Mouse (Mus musculus): ENCODE measurements around the gene Msmo1. TPM values are rescaled to one million over a fixed set of nuclear protein-coding genes. Genes with fewer than 3 reads are reported as not detected.

The Msmo1 gene
- total and polyA plus RNA-seq, 3 experiments = 50.6 to 359 (median 107) TPM

GRCm38 (mm10) chr8:64738916-64739315 lies 5.3 kb upstream of the Msmo1 start:
- H3K27me3 ChIP-seq (replicated peaks) = no peaks in the 10 kb centered on the region
- no peak for DNase-seq (ENCODE audit: extremely low read depth)
- no peaks in the 10 kb centered on the region for H3K79me2 ChIP-seq (replicated peaks; ENCODE audit: control insufficient read depth, extremely low read depth, insufficient read depth, poor library complexity, severe bottlenecking)
- peaks cover 3 to 19% of the 10 kb centered on the region in 2 experiments for H3K36me3 ChIP-seq (replicated peaks in 1 of 2; ENCODE audit: control insufficient read depth in 1 of 2, insufficient read depth in 1 of 2, low read length in 1 of 2)
- H3K27ac ChIP-seq (ENCODE audit: insufficient read depth, low read depth) = no peak overlapping the region
- in situ Hi-C loops (cut with MboI; ENCODE audit: low pct_ligation_motif_present, low pct_unique_long_range_greater_than_20kb, low sequenced_read_pairs) (loop anchor here (10.0 to 25.0 kb wide), 2 partner anchors 96 to 198 kb away; partner anchors contain the start of gene Tmem192), dilution Hi-C loops (cut with MboI; ENCODE audit: extremely low pct_ligation_motif_present, extremely low pct_unique_long_range_greater_than_20kb, low sequenced_read_pairs) (no loop called here)
- H3K4me2 ChIP-seq (ENCODE audit: insufficient read depth, low read depth, poor library complexity, severe bottlenecking) = no peak overlapping the region
- H3K9me3 ChIP-seq (replicated peaks; ENCODE audit: low read length) = no peaks in the 10 kb centered on the region
- no peak overlapping the region for H3K4me3 ChIP-seq (replicated peaks in 1 of 3; ENCODE audit: low read depth in 2 of 3, low read length in 2 of 3, poor library complexity in 1 of 3)
- H3K4me1 ChIP-seq (ENCODE audit: control insufficient read depth in 1 of 2, insufficient read depth in 2 of 2) = peaks cover 4 to 16% of the 10 kb centered on the region in 2 experiments; a peak in 1 of 4 replicates
- H3K9ac ChIP-seq (ENCODE audit: insufficient read depth, low read depth) = no peak overlapping the region
- TF ChIP-seq USF2 (conservative IDR thresholded peaks at IDR 0.05; ENCODE audit: low read depth, low read length) = no peak
- no peak for TF ChIP-seq CHD1 (IDR thresholded peaks at IDR 0.05; ENCODE audit: low read depth, low read length)
- TF ChIP-seq ZKSCAN1 (IDR thresholded peaks at IDR 0.05; ENCODE audit: borderline replicate concordance, low read depth, low read length) = no peak
- TF ChIP-seq MYC (IDR thresholded peaks at IDR 0.05; ENCODE audit: low read depth, low read length) = no peak
- TF ChIP-seq MAZ (IDR thresholded peaks at IDR 0.05; ENCODE audit: low read depth, low read length) = no peak
- no peak for TF ChIP-seq EP300 (IDR thresholded peaks at IDR 0.05; ENCODE audit: low read length)
- TF ChIP-seq MEF2A (IDR thresholded peaks at IDR 0.05; ENCODE audit: borderline replicate concordance, low read depth, low read length) = no peak
- no peak for TF ChIP-seq ZNF384 (IDR thresholded peaks at IDR 0.05; ENCODE audit: low read depth, low read length)
- TF ChIP-seq RCOR1 (conservative IDR thresholded peaks at IDR 0.05; ENCODE audit: low read depth, low read length) = no peak
- no peak for TF ChIP-seq UBTF (IDR thresholded peaks at IDR 0.05; ENCODE audit: low read depth, low read length)
- no peak for TF ChIP-seq PAX5 (IDR thresholded peaks at IDR 0.05; ENCODE audit: low read length)
- no peak for TF ChIP-seq CTCF (conservative IDR thresholded peaks at IDR 0.05 in 1 of 2, IDR thresholded peaks at IDR 0.05 in 1 of 2; ENCODE audit: low read depth in 2 of 2, low read length in 2 of 2)
- no peak for TF ChIP-seq POLR2AphosphoS2 (IDR thresholded peaks at IDR 0.05; ENCODE audit: low read depth, low read length)
- no peak for TF ChIP-seq NELFE (IDR thresholded peaks at IDR 0.05; ENCODE audit: low read depth, low read length)
- TF ChIP-seq ELF1 (IDR thresholded peaks at IDR 0.05; ENCODE audit: low read depth, low read length) = no peak

GRCm38 (mm10) chr8:64736767-64737323 lies 3.3 kb upstream of the Msmo1 start:
- H3K9ac ChIP-seq (ENCODE audit: insufficient read depth, low read depth) = no peak overlapping the region
- peak; percentile 21 for DNase-seq (ENCODE audit: extremely low read depth)
- no peak overlapping the region for H3K27ac ChIP-seq (ENCODE audit: insufficient read depth, low read depth)
- TF ChIP-seq MEF2A (IDR thresholded peaks at IDR 0.05; ENCODE audit: borderline replicate concordance, low read depth, low read length) (no peak), MXI1 (IDR thresholded peaks at IDR 0.05; ENCODE audit: low read depth, low read length) (no peak), PAX5 (IDR thresholded peaks at IDR 0.05; ENCODE audit: low read length) (no peak), ZC3H11A (IDR thresholded peaks at IDR 0.05; ENCODE audit: low read depth, low read length) (no peak), ZKSCAN1 (IDR thresholded peaks at IDR 0.05; ENCODE audit: borderline replicate concordance, low read depth, low read length) (no peak), MYC (IDR thresholded peaks at IDR 0.05; ENCODE audit: low read depth, low read length) (no peak), CTCF (conservative IDR thresholded peaks at IDR 0.05 in 1 of 2, IDR thresholded peaks at IDR 0.05 in 1 of 2; ENCODE audit: low read depth in 2 of 2, low read length in 2 of 2) (no peak)
- H3K79me2 ChIP-seq (replicated peaks; ENCODE audit: control insufficient read depth, extremely low read depth, insufficient read depth, poor library complexity, severe bottlenecking) = peaks cover 14% of the 10 kb centered on the region
- no peak overlapping the region for H3K4me3 ChIP-seq (replicated peaks in 1 of 3; ENCODE audit: low read depth in 2 of 3, low read length in 2 of 3, poor library complexity in 1 of 3)
- no peak overlapping the region for H3K4me2 ChIP-seq (ENCODE audit: insufficient read depth, low read depth, poor library complexity, severe bottlenecking)
- in situ Hi-C loops (cut with MboI; ENCODE audit: low pct_ligation_motif_present, low pct_unique_long_range_greater_than_20kb, low sequenced_read_pairs) = loop anchor here (10.0 to 25.0 kb wide), 2 partner anchors 98 to 200 kb away; partner anchors contain the start of gene Tmem192
- peaks cover 3 to 9% of the 10 kb centered on the region in 2 experiments for H3K36me3 ChIP-seq (replicated peaks in 1 of 2; ENCODE audit: control insufficient read depth in 1 of 2, insufficient read depth in 1 of 2, low read length in 1 of 2)
- no peaks in the 10 kb centered on the region for H3K9me3 ChIP-seq (replicated peaks; ENCODE audit: low read length)
- dilution Hi-C loops (cut with MboI; ENCODE audit: extremely low pct_ligation_motif_present, extremely low pct_unique_long_range_greater_than_20kb, low sequenced_read_pairs) = no loop called here
- no peaks in the 10 kb centered on the region for H3K27me3 ChIP-seq (replicated peaks)
- peaks cover 4 to 11% of the 10 kb centered on the region in 2 experiments; a peak in 2 of 4 replicates for H3K4me1 ChIP-seq (ENCODE audit: control insufficient read depth in 1 of 2, insufficient read depth in 2 of 2)

Measured in CH12.LX (cell line).